Mouse (Mus musculus): Measurements from ENCODE around the gene Elp5. TPM values are rescaled to one million over a fixed set of nuclear protein-coding genes. Genes with fewer than 3 reads are reported as not detected.

The Elp5 gene
- polyA plus RNA-seq, 2 experiments = 101 to 122 TPM

- Histone ChIP-seq H3K4me2 (replicated peaks; ENCODE audit: low read depth, low read length, severe bottlenecking) (peak overlapping the region; percentile 65), H3K36me3 (ENCODE audit: control insufficient read depth, insufficient read depth, low read length) (peaks cover 56% of the 10 kb centered on the region), H3K27me3 (ENCODE audit: control insufficient read depth, insufficient read depth, low read length) (no peaks in the 10 kb centered on the region), H3K9ac (ENCODE audit: low read depth, low read length, severe bottlenecking) (peak overlapping the region; percentile 84), H3K4me1 (ENCODE audit: control insufficient read depth, insufficient read depth, low read length) (peaks cover 9% of the 10 kb centered on the region; the same call in 1 of the 2 replicates), H3K9me3 (ENCODE audit: control insufficient read depth, low read length) (no peaks in the 10 kb centered on the region), H3K4me3 (replicated peaks; ENCODE audit: low read length) (peak overlapping the region; percentile 78), H3K27ac (replicated peaks; ENCODE audit: low read depth, low read length) (peak overlapping the region; percentile 83)
- 0 out of 2 replicates have a peak, but pooled peaks have one; percentile 28 for TF ChIP-seq POLR2A (IDR thresholded peaks at IDR 0.05; ENCODE audit: borderline replicate concordance, extremely low read depth, insufficient read depth, insufficient read length)
- no peak for DNase-seq (ENCODE audit: low spot score)
- peak; percentile 2; the same call in 1 of the 2 replicates for ATAC-seq (ENCODE audit: low FRiP score, low read depth)
- 0% methylated on average over 15 of the region's 15 CpGs for WGBS
Observed at GRCm38 (mm10) chr11:69991711-69992110, 9.4 kb upstream of the Elp5 start.

GRCm38 (mm10) chr11:69990850-69991691, 8.8 kb upstream of the Elp5 start, which contains the start of gene Gabarap:
Gabarap (plus strand) TSS chr11:69991143.
- H3K4me2 ChIP-seq (replicated peaks; ENCODE audit: low read depth, low read length, severe bottlenecking) = peak within 1 kb of the TSS; percentile 65
- peaks cover 9% of the 10 kb centered on the region; the same call in 1 of the 2 replicates for H3K4me1 ChIP-seq (ENCODE audit: control insufficient read depth, insufficient read depth, low read length)
- no peak; the same call in 1 of the 2 replicates for TF ChIP-seq POLR2A (IDR thresholded peaks at IDR 0.05; ENCODE audit: borderline replicate concordance, extremely low read depth, insufficient read depth, insufficient read length)
- peak; percentile 74 for ATAC-seq (ENCODE audit: low FRiP score, low read depth)
- H3K9ac ChIP-seq (ENCODE audit: low read depth, low read length, severe bottlenecking) = peak within 1 kb of the TSS; percentile 84
- peak within 1 kb of the TSS; percentile 78 for H3K4me3 ChIP-seq (replicated peaks; ENCODE audit: low read length)
- peak; percentile 98 for DNase-seq (ENCODE audit: low spot score)
- H3K27ac ChIP-seq (replicated peaks; ENCODE audit: low read depth, low read length) = peak within 1 kb of the TSS; percentile 83
- no peaks in the 10 kb centered on the region for H3K9me3 ChIP-seq (ENCODE audit: control insufficient read depth, low read length)
- under 1% methylated on average over 40 of the region's 40 CpGs for WGBS
- H3K27me3 ChIP-seq (ENCODE audit: control insufficient read depth, insufficient read depth, low read length) = no peaks in the 10 kb centered on the region
- peaks cover 63% of the 10 kb centered on the region for H3K36me3 ChIP-seq (ENCODE audit: control insufficient read depth, insufficient read depth, low read length)

- ATAC-seq (ENCODE audit: low FRiP score, low read depth) = no peak
- TF ChIP-seq POLR2A (IDR thresholded peaks at IDR 0.05; ENCODE audit: borderline replicate concordance, extremely low read depth, insufficient read depth, insufficient read length) = no peak
- peaks cover 68% of the 10 kb centered on the region for H3K36me3 ChIP-seq (ENCODE audit: control insufficient read depth, insufficient read depth, low read length)
- H3K4me3 ChIP-seq (replicated peaks; ENCODE audit: low read length) = no peak overlapping the region
- no peaks in the 10 kb centered on the region for H3K9me3 ChIP-seq (ENCODE audit: control insufficient read depth, low read length)
- 92% methylated on average over 8 of the region's 8 CpGs for WGBS
- H3K9ac ChIP-seq (ENCODE audit: low read depth, low read length, severe bottlenecking) = no peak overlapping the region
- no peaks in the 10 kb centered on the region for H3K27me3 ChIP-seq (ENCODE audit: control insufficient read depth, insufficient read depth, low read length)
- DNase-seq (ENCODE audit: low spot score) = no peak
- no peak overlapping the region for H3K4me2 ChIP-seq (replicated peaks; ENCODE audit: low read depth, low read length, severe bottlenecking)
- H3K4me1 ChIP-seq (ENCODE audit: control insufficient read depth, insufficient read depth, low read length) = peaks cover 9% of the 10 kb centered on the region; the same call in 1 of the 2 replicates
- peak overlapping the region; percentile 83; the same call in 1 of the 2 replicates for H3K27ac ChIP-seq (replicated peaks; ENCODE audit: low read depth, low read length)
Observed at GRCm38 (mm10) chr11:69989949-69990348, 7.6 kb upstream of the Elp5 start.

- no peak for ATAC-seq (ENCODE audit: low FRiP score, low read depth)
Observed at GRCm38 (mm10) chr11:69984431-69984830, 2.1 kb upstream of the Elp5 start.

GRCm38 (mm10) chr11:69983377-69983776, 1.1 kb upstream of the Elp5 start:
- H3K9me3 ChIP-seq (ENCODE audit: control insufficient read depth, low read length) = no peaks in the 10 kb centered on the region
- H3K4me3 ChIP-seq (replicated peaks; ENCODE audit: low read length) = no peak overlapping the region
- peak overlapping the region; percentile 88; the same call in 1 of the 2 replicates for H3K4me2 ChIP-seq (replicated peaks; ENCODE audit: low read depth, low read length, severe bottlenecking)
- WGBS = 84% methylated on average over 4 of the region's 4 CpGs
- no peaks in the 10 kb centered on the region for H3K27me3 ChIP-seq (ENCODE audit: control insufficient read depth, insufficient read depth, low read length)
- ATAC-seq (ENCODE audit: low FRiP score, low read depth) (no peak), DNase-seq (ENCODE audit: low spot score) (no peak)
- TF ChIP-seq POLR2A (IDR thresholded peaks at IDR 0.05; ENCODE audit: borderline replicate concordance, extremely low read depth, insufficient read depth, insufficient read length) = no peak
- no peak overlapping the region for H3K27ac ChIP-seq (replicated peaks; ENCODE audit: low read depth, low read length)
- peak overlapping the region; percentile 96; the same call in 1 of the 2 replicates for H3K9ac ChIP-seq (ENCODE audit: low read depth, low read length, severe bottlenecking)
- H3K4me1 ChIP-seq (ENCODE audit: control insufficient read depth, insufficient read depth, low read length) = peaks cover 19% of the 10 kb centered on the region
- peaks cover 42% of the 10 kb centered on the region for H3K36me3 ChIP-seq (ENCODE audit: control insufficient read depth, insufficient read depth, low read length)

More at GRCm38 (mm10) chr11:69984431-69984830, 2.1 kb upstream of the Elp5 start:
- 87% methylated on average over 8 of the region's 8 CpGs for WGBS
- H3K9ac ChIP-seq (ENCODE audit: low read depth, low read length, severe bottlenecking) = no peak overlapping the region
- no peak overlapping the region for H3K27ac ChIP-seq (replicated peaks; ENCODE audit: low read depth, low read length)
- H3K4me3 ChIP-seq (replicated peaks; ENCODE audit: low read length) = no peak overlapping the region
- peaks cover 17% of the 10 kb centered on the region for H3K4me1 ChIP-seq (ENCODE audit: control insufficient read depth, insufficient read depth, low read length)
- no peak for DNase-seq (ENCODE audit: low spot score)
- peaks cover 53% of the 10 kb centered on the region for H3K36me3 ChIP-seq (ENCODE audit: control insufficient read depth, insufficient read depth, low read length)
- H3K4me2 ChIP-seq (replicated peaks; ENCODE audit: low read depth, low read length, severe bottlenecking) = no peak overlapping the region
- no peak for TF ChIP-seq POLR2A (IDR thresholded peaks at IDR 0.05; ENCODE audit: borderline replicate concordance, extremely low read depth, insufficient read depth, insufficient read length)
- H3K27me3 ChIP-seq (ENCODE audit: control insufficient read depth, insufficient read depth, low read length) = no peaks in the 10 kb centered on the region
- no peaks in the 10 kb centered on the region for H3K9me3 ChIP-seq (ENCODE audit: control insufficient read depth, low read length)
